Mouse (Mus musculus) testis, adult 2 months (tissue): ENCODE data around the gene Suv39h1.

Source experiments
- CTCF ChIP-seq: fragments of 200-500 bp; IDR thresholded peaks from 2 replicates; pipeline ENCODE4 v1.5.1; 2012; ENCODE audit warnings: low read depth, mild to moderate bottlenecking, inconsistent platforms, low read length, moderate library complexity; ENCODE audit not compliant: control insufficient read depth, insufficient read depth, insufficient replicate concordance
- POLR2A ChIP-seq: fragments of 200-500 bp; IDR thresholded peaks from 2 replicates; pipeline ENCODE4 v1.6.1; 2012; ENCODE audit warnings: low read depth, mild to moderate bottlenecking, inconsistent platforms, low read length, moderate library complexity; ENCODE audit not compliant: control insufficient read depth

DNA sequence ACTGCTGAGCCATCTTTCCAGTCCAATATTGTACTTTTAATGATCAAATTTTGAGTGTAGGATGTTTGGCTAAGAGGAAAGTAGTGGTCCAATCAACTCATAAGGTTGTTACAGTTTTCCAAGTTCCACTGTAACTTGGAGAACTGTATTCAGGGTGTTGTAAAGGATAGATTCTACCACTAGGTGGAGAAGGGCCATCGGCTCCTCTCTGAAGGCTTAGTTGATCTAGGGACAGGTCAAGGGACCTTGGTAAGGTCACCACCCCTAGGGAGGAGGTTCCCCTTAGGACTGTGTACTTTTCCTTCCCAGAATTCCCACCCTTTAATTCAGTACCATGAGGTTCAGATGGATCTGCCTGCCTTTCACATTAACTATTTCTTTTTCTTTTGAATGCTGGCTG is 41.6 kb downstream of the Suv39h1 start:
- TF ChIP-seq CTCF, result no peak
- TF ChIP-seq POLR2A, result no peak
